Mouse (Mus musculus): ENCODE data around the gene Pard3b. TPM values are rescaled to one million over a fixed set of nuclear protein-coding genes. Genes with fewer than 3 reads are reported as not detected.
A peak's percentile ranks its signal among the peaks of the same experiment; 100 is the strongest.

Pard3b gene
- polyA plus RNA-seq, 1 experiment from 2014 or later = 21.4 TPM

DNA sequence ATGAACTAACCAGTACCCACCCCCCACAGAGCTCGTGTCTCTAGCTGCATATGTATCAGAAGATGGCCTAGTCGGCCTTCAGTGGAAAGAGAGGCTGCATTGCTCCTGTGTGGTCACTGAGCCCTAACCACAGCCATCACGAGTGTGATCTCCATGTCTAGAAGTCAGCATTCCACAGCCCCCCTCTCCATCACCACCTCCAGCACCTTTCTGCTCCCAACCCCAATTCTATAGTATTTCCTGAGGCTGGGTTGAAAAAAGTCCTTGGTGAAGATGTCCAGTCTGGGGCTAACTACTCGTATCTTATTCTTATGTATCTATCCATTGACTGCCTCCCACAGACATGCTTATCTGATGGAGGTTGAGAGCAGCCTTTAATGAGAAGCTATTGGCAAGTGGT lies 509.5 kb downstream of the Pard3b start:
- H3K27me3 ChIP-seq (ENCODE audit: insufficient read depth, low read length) = no peaks in the 10 kb centered on the region
- no peak overlapping the region for H3K9ac ChIP-seq (ENCODE audit: low read depth, low read length)
- WGBS = 74% methylated on average over 4 of the region's 4 CpGs
- ATAC-seq (replicated peaks; ENCODE audit: low FRiP score, low read depth) (no peak), DNase-seq (ENCODE audit: low spot score) (no peak)
- no peak for TF ChIP-seq CTCF (IDR thresholded peaks at IDR 0.05; ENCODE audit: low read depth)
- no peaks in the 10 kb centered on the region for H3K36me3 ChIP-seq (ENCODE audit: insufficient read depth, low read length)
- no peaks in the 10 kb centered on the region for H3K4me1 ChIP-seq (replicated peaks; ENCODE audit: insufficient read depth, low read length)
- H3K27ac ChIP-seq = no peak overlapping the region
- no peak overlapping the region for H3K4me3 ChIP-seq (replicated peaks; ENCODE audit: low read depth, low read length)
- H3K9me3 ChIP-seq (replicated peaks; ENCODE audit: low read length) = no peaks in the 10 kb centered on the region
- no peak overlapping the region for H3K4me2 ChIP-seq (ENCODE audit: low read length)

GRCm38 (mm10) chr1:62148786-62149185 lies 510.2 kb downstream of the Pard3b start:
- no peak for TF ChIP-seq CTCF (IDR thresholded peaks at IDR 0.05; ENCODE audit: low read depth)
- WGBS = 80% methylated on average over 6 of the region's 6 CpGs
- H3K9me3 ChIP-seq (replicated peaks; ENCODE audit: low read length) = no peaks in the 10 kb centered on the region
- H3K4me2 ChIP-seq (ENCODE audit: low read length) = no peak overlapping the region
- H3K9ac ChIP-seq (ENCODE audit: low read depth, low read length) = no peak overlapping the region
- no peaks in the 10 kb centered on the region for H3K4me1 ChIP-seq (replicated peaks; ENCODE audit: insufficient read depth, low read length)
- no peaks in the 10 kb centered on the region for H3K36me3 ChIP-seq (ENCODE audit: insufficient read depth, low read length)
- no peaks in the 10 kb centered on the region for H3K27me3 ChIP-seq (ENCODE audit: insufficient read depth, low read length)
- H3K4me3 ChIP-seq (replicated peaks; ENCODE audit: low read depth, low read length) = no peak overlapping the region
- ATAC-seq (replicated peaks; ENCODE audit: low FRiP score, low read depth) = no peak
- H3K27ac ChIP-seq = no peak overlapping the region
- no peak for DNase-seq (ENCODE audit: low spot score)

GRCm38 (mm10) chr1:62155970-62156369 lies 517.3 kb downstream of the Pard3b start:
- WGBS = 71% methylated on average over 1 of the region's 1 CpGs
- H3K4me3 ChIP-seq (replicated peaks; ENCODE audit: low read depth, low read length) = no peak overlapping the region

GRCm38 (mm10) chr1:62159592-62159991 lies 521.0 kb downstream of the Pard3b start:
- ATAC-seq (replicated peaks; ENCODE audit: low FRiP score, low read depth) = no peak; the same call in 1 of the 2 replicates
- WGBS = 50% methylated on average over 2 of the region's 2 CpGs

More at GRCm38 (mm10) chr1:62155970-62156369, 517.3 kb downstream of the Pard3b start:
- H3K27ac ChIP-seq = no peak overlapping the region
- no peaks in the 10 kb centered on the region for H3K4me1 ChIP-seq (replicated peaks; ENCODE audit: insufficient read depth, low read length)
- 0 out of 2 replicates have a peak, but pooled peaks cover 2% of the 10 kb centered on the region for H3K36me3 ChIP-seq (ENCODE audit: insufficient read depth, low read length)
- ATAC-seq (replicated peaks; ENCODE audit: low FRiP score, low read depth) (no peak), DNase-seq (ENCODE audit: low spot score) (no peak)
- no peak overlapping the region for H3K4me2 ChIP-seq (ENCODE audit: low read length)
- no peak for TF ChIP-seq CTCF (IDR thresholded peaks at IDR 0.05; ENCODE audit: low read depth)
- no peaks in the 10 kb centered on the region for H3K27me3 ChIP-seq (ENCODE audit: insufficient read depth, low read length)
- H3K9ac ChIP-seq (ENCODE audit: low read depth, low read length) = no peak overlapping the region
- no peaks in the 10 kb centered on the region for H3K9me3 ChIP-seq (replicated peaks; ENCODE audit: low read length)

GRCm38 (mm10) chr1:62175013-62175640 lies 536.5 kb downstream of the Pard3b start:
- no peak for ATAC-seq (replicated peaks; ENCODE audit: low FRiP score, low read depth)

More at GRCm38 (mm10) chr1:62159592-62159991, 521.0 kb downstream of the Pard3b start:
- Histone ChIP-seq H3K27ac (no peak overlapping the region), H3K4me3 (replicated peaks; ENCODE audit: low read depth, low read length) (no peak overlapping the region), H3K4me1 (replicated peaks; ENCODE audit: insufficient read depth, low read length) (no peaks in the 10 kb centered on the region), H3K9me3 (replicated peaks; ENCODE audit: low read length) (no peaks in the 10 kb centered on the region), H3K4me2 (ENCODE audit: low read length) (no peak overlapping the region), H3K36me3 (ENCODE audit: insufficient read depth, low read length) (0 out of 2 replicates have a peak, but pooled peaks cover 2% of the 10 kb centered on the region), H3K9ac (ENCODE audit: low read depth, low read length) (no peak overlapping the region), H3K27me3 (ENCODE audit: insufficient read depth, low read length) (no peaks in the 10 kb centered on the region)
- DNase-seq (ENCODE audit: low spot score) = peak; percentile 45
- no peak for TF ChIP-seq CTCF (IDR thresholded peaks at IDR 0.05; ENCODE audit: low read depth)

GRCm38 (mm10) chr1:62181638-62182037 lies 543.0 kb downstream of the Pard3b start:
- Histone ChIP-seq H3K9me3 (replicated peaks; ENCODE audit: low read length) (no peaks in the 10 kb centered on the region), H3K36me3 (ENCODE audit: insufficient read depth, low read length) (no peaks in the 10 kb centered on the region), H3K4me1 (replicated peaks; ENCODE audit: insufficient read depth, low read length) (peaks cover 7% of the 10 kb centered on the region; the same call in 1 of the 2 replicates), H3K9ac (ENCODE audit: low read depth, low read length) (no peak overlapping the region), H3K27ac (no peak overlapping the region), H3K27me3 (ENCODE audit: insufficient read depth, low read length) (no peaks in the 10 kb centered on the region), H3K4me2 (ENCODE audit: low read length) (no peak overlapping the region), H3K4me3 (replicated peaks; ENCODE audit: low read depth, low read length) (no peak overlapping the region)
- whole genome bisulfite sequencing = 17% methylated on average over 5 of the region's 5 CpGs
- DNase-seq (ENCODE audit: low spot score) = peak; percentile 24
- no peak for TF ChIP-seq CTCF (IDR thresholded peaks at IDR 0.05; ENCODE audit: low read depth)
- ATAC-seq (replicated peaks; ENCODE audit: low FRiP score, low read depth) = no peak

More at GRCm38 (mm10) chr1:62175013-62175640, 536.5 kb downstream of the Pard3b start:
- H3K27ac ChIP-seq = no peak overlapping the region
- no peak for DNase-seq (ENCODE audit: low spot score)
- no peaks in the 10 kb centered on the region for H3K27me3 ChIP-seq (ENCODE audit: insufficient read depth, low read length)
- no peak overlapping the region for H3K9ac ChIP-seq (ENCODE audit: low read depth, low read length)
- TF ChIP-seq CTCF (IDR thresholded peaks at IDR 0.05; ENCODE audit: low read depth) = no peak
- H3K4me1 ChIP-seq (replicated peaks; ENCODE audit: insufficient read depth, low read length) = no peaks in the 10 kb centered on the region
- H3K4me2 ChIP-seq (ENCODE audit: low read length) = no peak overlapping the region
- H3K4me3 ChIP-seq (replicated peaks; ENCODE audit: low read depth, low read length) = no peak overlapping the region
- WGBS = 80% methylated on average over 1 of the region's 1 CpGs
- no peaks in the 10 kb centered on the region for H3K9me3 ChIP-seq (replicated peaks; ENCODE audit: low read length)
- H3K36me3 ChIP-seq (ENCODE audit: insufficient read depth, low read length) = no peaks in the 10 kb centered on the region
